Mouse (Mus musculus) gastrocnemius, postnatal 25 days (tissue): ENCODE measurements around the gene Gm20388. TPM values are rescaled to one million over a fixed set of nuclear protein-coding genes. Genes with fewer than 3 reads are reported as not detected.

ENCODE experiments used
- DNase-seq: peaks from one replicate; pipeline ENCODE4 v3.0.0; 2022
- total RNA-seq, 2 experiments: library from RNA; stranded (reverse); gene quantifications; 1 replicate in 1 of 2; 2 replicates in 1 of 2; pipeline ENCODE4 v1.2.3; 2021

Gene Gm20388
- total RNA-seq, 2 experiments from 2014 or later: 6.7 TPM; not detected in 1

DNA sequence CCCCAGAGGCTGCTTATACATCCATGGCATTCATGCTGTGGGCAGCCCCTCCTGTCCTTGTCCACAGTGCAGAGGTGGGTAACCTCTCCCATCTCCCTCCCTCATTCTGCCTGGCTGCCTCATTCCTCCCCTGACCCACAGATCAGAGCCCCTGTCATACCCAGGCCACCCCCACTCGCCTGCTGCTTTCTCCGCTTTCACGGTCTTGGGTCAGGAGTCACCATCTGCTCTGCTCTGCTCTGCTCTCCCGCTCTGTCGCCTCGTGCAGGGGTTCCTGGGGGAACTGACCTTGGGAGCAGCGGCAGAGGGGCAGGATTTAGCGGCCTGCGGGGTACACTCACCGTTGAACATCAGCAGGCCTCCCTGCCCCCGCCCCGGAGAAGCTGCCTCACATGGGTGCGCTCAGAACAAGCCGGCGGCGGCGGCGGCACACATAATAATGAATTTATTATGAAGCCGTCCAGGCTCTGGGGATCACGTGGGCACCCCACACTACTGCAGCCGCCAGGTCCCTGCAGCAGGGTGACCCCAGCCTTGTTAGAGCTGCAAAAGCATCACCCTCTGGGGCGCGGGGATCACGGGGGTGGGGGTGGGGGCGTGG, 638.8 kb downstream of the Gm20388 start:
- DNase-seq: no peak

DNA sequence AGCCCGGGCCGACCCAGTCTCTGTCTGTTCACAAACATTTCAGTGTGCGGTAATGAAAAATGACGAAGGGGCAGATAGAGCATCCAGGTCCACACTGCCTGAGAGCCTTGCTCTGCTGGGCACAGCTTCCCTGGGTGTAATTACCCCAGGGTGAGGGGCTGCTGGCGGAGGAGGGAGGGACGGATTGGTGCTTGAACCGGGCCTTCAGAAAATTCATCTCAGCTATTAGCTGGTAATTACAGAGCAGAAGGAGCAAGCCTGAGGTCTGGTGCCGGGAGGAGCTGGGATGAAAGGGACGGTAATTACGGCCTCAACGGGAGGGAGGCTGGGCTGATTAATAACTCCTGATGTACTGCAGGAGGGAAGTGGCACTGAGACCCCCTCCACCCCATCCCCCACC, 639.3 kb downstream of the Gm20388 start:
- DNase-seq: no peak

- DNase-seq: no peak
Measured at GRCm38 (mm10) chr8:120550430-120550829, 639.8 kb downstream of the Gm20388 start.

DNA sequence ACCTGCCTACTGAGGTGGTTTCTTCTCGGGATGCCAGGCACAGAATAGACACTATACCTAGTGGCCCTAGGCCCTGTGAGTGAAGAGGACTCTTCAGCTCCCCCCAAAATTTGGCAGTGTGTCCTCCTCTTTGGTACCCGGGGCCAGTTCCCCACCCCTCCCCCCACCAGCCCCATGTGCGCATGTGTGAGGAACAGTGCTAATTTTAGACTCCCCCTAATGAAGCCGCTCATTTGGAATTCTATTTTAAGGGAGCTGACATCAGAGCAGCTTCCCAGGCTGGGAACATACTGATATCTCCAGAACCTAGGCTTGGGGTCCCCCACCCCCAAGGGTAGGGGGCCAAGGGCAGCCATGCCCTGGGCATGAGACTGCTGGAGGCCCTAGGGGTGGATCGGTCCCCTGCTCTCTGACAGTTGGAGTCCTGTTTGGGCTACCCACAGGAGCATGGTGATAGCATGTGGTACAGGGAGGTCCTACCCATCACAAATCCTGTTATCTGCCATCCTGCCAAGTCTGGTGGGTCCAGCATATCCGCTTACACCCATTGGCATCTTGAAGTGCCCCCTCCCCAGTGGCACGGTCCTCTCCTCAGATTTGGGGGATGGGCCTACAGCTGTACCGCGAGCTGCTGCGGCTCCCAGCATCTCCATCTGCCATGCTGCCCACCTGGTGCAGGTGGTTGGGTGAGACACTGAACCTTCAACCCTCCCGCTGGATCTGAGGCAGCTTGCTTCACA, 640.5 kb downstream of the Gm20388 start:
- DNase-seq: no peak

DNA sequence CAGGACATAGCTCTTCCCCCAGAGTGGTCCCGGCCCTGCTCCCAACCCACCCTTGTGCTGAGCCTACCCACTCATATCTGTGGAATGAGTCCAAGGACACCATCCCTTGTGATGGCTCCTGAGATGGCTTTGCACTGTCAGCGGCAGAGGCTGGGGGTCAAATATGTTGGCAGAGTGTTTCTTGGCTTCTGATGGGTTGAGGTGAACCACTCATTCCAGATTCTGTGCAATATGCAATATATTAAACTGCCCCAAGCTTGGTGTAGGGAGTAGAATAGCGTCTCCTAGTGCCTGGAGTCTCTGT, 641.0 kb downstream of the Gm20388 start:
- no peak for DNase-seq

GRCm38 (mm10) chr8:120552509-120552908, 641.9 kb downstream of the Gm20388 start:
- no peak for DNase-seq

- no peak for DNase-seq
Measured at GRCm38 (mm10) chr8:120553441-120554123, 642.9 kb downstream of the Gm20388 start.

DNA sequence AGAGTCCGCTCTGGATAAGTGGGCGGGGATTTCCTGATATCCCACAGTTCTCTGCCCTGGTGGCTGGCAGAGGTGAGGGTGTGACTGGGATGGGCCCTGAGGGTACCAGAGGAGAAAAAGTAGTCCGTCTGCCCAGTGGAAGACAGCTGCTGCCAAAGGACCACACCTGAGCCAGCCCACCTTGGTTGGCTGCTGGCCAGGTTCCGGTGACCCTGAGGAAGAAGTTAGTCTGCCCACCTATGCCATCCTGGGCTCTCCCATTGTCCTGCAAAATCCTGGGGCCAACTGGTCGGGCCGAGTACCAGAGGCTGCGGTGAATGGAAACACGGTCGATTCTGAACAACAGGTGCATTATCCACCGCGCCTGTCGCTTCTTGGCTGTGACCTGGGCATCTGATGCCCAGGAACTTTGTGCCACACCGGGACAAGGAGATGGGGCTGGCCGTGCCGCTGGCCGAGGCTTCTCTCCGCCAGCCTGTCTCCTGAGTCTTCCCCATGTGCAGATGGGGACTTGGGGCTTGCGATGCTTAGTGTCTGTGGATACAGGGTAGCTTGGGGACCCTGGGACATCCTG, 643.9 kb downstream of the Gm20388 start:
- peak; percentile 56 for DNase-seq

DNA sequence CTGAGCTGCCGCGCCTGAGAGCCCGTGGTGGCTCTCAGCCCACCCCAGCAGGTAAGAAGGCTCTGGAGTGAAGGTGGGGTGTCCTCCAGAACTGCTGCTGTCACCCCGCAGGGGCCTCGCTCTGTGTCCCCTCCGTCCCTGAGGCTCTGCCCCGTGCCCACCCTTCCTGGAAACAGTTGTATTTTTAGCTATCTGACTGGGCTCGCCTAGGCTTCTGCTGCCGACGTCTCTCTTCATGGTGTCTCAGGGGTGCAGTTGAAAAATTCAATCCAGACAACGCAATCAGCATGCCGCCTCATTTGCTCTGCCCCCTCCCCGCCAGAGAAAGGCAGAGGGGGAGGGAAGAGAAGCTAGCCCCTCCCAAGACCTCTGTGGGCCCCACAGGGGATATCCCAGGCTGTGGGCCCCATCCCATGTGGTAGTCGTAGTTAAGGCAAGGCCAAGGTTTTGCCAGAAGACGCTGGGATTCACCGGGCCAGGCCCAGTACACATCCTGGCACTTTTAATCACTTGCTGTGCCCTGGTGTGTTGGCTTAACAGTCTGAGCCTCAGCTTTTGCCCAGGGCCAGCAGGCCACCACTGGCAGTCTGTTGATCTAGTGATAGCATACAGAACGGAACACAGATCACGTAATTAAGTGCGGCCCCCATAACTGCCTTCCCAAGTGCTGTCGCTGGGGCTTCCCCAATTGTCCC, 645.7 kb downstream of the Gm20388 start:
- no peak for DNase-seq

DNA sequence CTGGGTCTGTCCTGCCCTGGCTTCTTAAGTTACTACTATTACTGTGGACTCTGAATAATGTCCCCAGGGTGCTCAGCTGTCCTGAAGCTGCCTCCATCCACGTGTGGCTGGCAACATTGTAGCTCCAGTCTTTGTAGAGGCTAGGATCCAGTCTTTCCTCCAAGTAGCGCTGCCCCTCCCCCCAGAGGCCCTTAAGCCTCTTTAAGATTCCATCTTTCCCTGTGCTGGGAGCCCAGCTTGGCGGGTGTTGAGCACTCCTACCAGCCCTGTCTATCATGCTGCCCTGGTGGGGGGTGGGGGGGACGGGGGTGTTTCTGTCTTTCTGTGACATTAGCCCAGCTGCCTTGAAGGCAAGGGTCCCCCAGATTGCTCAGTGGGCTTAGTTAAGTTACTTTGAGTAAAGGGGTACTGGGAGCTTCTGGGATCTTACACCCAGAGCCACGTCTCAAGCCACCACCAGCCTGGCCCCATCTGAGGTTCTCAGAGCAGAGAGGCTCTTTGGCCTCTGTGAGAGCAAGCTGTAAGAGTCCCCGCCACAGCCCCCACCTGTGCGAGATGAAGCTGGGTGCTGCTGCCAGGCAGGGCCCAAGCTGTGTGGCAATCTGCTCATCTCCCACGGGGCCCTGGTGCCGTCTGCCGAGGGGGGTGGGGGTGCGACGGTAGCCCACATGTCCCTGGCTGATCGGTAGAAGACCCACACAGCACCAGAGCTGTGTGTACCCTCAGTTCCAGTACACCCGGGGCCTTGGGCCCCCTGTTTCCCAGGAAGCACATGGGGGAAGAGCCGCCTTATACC, 646.7 kb downstream of the Gm20388 start:
- no peak for DNase-seq

GRCm38 (mm10) chr8:120558162-120558561, 647.5 kb downstream of the Gm20388 start:
- DNase-seq: no peak

DNA sequence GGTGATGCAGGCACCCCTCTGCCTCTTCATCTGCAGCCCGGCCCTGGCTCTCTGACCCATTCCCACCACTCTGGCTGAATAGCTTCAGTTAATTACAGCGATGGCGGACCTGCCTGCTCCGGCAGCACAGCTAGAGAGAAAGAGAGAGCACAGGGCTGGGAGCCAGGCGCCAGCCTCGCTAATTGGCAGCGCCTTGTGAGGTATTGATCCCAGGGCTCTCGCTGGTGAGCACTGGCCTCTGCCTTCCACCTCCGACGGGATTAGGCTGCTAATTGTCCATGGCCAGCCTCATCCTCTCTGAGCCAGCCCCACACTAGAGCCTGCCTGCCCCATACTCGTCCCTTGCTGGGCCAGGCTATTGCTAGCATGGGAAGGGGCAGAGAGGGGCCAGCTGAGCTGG, 649.0 kb downstream of the Gm20388 start:
- DNase-seq: no peak

GRCm38 (mm10) chr8:120560535-120560934, 649.9 kb downstream of the Gm20388 start:
- no peak for DNase-seq

DNA sequence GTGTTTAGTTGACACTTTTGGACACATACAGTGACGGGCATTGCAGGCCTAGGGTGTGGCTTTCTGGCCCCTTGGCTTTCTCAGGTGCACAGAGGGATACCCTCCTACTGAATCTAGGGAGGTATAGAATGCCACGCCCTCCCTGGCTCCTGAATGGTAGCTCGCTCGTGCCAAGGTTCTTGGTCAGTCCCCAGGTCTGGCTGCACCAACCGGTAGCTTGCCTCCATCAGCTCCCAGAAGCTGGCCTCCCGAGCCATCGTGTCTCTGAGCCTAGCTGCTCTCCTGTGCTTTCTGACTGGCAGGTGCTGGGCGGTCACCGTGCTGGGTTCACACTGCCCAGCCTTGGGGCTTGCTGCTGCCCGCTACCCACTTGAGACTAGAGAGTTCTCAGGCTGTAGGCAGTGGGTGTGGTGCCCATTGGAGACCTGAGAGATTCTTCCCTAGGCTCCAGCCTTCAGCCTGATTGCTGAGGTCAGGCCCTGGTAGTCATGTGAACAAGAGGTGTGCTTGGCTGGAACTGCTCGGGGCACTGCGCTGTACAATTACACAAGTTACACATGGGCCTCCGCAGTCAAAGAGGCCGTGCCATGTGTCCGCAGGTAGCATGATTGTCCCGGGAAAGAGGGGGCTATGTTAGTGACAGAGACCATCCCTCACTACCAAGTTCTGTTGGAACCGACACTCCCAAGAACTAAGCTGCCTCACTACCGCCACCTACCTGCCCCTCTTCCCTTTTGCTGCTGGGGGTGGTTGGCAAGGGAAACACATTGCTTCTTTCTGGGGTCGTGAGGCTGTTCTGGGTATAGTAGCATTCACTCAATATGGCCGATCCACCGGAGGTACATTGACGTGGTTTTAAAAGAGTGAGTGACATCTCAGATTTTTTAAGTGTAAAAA, 651.1 kb downstream of the Gm20388 start:
- DNase-seq: no peak

GRCm38 (mm10) chr8:120562680-120563347, 652.2 kb downstream of the Gm20388 start:
- DNase-seq: no peak

DNA sequence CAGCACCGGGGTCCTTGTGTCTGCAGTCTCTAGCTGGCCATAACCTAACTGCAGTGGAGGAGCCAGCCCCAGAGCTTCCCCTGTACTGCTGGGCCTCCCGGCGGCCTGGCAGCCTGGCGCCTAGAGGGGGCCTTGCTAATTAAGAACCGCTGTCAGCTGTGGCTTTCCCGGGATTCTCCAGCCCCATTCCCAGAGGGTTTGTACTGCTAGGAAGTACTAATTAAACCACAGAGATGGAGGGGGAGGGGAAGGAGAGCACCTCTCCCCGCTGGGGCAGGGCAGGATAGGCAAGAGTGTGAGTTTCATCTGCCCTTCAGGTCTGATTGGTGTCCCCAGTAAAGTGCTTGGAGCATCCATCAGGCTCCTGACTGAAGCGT, 652.7 kb downstream of the Gm20388 start:
- DNase-seq: no peak

DNA sequence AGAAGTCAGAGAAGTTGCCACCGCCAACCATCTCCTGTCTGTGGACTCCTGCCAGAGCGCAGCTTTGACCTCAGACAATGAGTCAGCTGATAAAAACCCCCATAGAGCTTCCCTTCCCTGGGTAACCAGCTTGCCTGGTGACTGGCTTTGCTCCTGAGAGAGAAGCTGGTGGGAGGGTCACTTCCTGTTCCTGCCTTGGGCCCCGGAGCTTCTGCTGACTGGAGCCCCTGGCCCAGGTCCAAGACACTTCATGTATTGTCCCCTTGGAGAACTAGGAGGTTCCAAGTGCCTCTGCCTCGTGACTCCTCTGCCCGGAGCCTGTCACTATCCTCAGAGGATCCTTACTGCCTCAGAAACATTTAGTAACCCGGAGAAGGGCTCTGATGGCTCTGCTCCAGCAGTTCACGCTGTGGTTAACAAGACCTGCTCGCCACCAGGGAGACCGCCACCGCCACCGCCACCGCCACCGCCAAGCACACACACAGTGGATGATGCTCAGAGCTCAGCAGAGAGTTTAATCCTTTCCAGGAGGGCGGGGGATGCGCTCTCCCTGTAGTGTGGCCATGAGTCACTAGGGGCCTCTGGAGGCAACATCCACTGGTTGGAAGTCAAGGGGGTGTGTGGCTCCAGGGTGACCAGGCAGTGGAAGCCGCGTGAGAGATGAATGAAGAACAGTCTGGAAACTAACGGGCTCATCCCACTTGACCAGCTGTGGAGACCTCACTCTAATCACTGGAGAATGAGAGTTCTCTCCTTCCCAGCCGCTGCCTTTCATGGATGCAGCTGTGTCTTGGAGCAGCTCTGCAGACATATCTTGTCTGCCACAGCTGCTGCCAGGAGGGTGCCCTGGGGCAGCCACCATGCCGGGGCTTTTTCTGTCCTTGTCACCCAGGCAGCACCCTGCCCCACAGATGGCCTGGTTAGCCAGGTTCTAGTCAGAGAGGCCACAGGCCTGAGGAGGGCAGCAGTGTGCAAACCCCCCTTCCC, 653.5 kb downstream of the Gm20388 start:
- DNase-seq: peak; percentile 83

DNA sequence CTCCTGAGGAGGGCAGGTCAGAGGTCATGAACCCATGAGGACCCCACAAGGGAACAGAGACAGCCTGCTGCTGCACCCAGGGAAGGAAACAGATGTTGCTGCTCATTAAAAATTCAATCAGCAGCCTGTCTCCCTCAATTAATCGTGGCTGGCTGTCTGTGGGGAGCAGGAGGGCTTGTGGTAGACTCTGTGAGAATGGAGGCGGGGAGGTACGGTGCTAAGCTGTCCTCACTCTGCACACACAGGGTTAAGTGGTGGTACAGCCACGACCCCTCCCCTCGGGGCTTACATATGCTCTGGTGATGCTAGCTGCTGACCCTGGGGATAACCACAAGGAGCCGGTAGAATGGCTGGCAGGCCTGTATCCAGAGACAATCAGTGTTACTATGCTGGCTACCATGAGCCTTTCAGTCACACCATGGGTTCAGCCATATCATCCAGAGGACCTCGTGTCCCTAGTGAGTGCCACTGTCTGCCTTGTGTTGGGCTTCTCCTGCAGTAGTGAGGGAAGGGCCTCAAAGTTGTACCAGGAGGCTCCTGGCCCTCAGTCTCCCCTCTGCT, 654.6 kb downstream of the Gm20388 start:
- DNase-seq: no peak

- no peak for DNase-seq
Measured at GRCm38 (mm10) chr8:120566681-120567080, 656.0 kb downstream of the Gm20388 start.
